Mouse (Mus musculus): ENCODE measurements around the gene Mrpl16. TPM values are rescaled to one million over a fixed set of nuclear protein-coding genes. Genes with fewer than 3 reads are reported as not detected.
A peak's percentile ranks its signal among the peaks of the same experiment; 100 is the strongest.

Gene Mrpl16
- total RNA-seq, 4 experiments from 2014 or later: 68.1 to 71.4 (median 68.8) TPM

DNA sequence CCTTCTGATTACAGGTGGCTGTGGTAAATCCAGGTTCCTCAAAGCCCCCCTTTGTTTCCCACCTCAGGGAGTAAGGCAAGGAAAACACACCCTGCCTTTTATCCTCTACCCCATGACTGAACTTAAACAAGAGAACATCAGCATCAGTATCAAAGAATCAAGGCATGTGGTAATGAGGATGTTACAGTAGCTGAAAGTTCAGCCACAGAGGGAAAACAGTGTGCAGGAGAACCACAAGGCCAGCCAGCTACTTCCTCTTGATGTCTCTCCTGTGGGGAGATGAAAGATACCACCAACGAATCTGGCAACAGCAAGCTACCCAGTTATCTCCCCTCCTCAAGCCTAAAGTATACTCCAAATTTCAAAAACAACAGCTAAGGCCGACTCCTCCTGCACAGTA lies 37.1 kb downstream of the Mrpl16 start:
- no peak for DNase-seq

DNA sequence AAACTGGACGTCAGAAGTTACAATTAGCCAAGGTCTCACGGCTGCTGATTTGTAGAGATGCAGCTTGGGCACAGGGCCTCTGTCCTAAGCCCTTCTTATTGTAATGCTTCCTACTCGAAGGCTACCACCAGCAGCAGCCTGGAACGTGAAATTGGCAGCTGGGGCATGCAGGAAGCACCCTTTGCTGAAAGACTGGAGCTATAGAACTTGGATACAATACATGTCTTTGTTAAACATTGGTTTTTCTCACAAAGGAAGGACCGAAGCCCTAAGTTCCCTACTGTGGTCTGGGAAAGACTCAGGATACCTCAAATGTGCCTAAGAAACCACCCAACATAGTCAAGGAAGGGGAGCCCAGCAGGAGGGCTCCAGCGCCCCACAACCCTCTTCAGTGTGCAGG lies 37.6 kb downstream of the Mrpl16 start:
- DNase-seq: no peak

- DNase-seq: no peak
Measured at GRCm38 (mm10) chr19:11808452-11808851, 38.3 kb downstream of the Mrpl16 start.

DNA sequence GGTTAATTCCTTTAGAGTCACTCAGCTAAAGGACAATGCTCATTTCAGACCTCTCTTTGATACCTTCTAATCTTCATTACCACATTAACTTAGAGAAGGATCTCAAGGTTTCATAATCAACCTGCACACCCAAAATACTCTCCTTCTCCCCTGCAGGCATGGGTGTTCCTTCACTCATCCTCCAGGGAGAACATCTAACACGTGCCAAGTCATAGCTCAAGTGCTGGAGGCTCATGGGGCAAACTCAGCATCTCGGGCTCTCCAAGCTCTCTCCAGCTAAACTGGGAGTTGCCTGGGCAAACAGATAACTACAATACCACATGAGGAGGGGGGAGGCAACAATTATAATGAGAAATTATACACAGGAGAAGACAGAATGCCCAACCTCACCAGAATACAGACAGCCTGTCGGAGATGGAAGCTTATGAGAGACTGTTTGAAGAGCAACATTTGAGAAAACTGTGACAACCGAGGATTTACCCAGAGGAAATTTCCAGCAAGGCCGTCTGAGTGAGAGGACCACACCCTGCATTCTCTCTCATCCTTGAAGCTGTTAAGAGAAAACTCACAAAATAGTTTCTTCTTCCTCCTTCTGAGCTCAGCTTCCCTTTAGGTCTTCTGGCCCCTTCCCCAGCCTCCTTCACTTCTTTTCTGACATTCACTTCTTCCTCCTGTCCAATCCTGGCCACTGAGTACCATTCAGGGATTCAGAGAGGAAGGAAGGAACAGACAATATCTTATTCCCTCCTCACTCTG lies 40.0 kb downstream of the Mrpl16 start:
- DNase-seq: no peak

DNA sequence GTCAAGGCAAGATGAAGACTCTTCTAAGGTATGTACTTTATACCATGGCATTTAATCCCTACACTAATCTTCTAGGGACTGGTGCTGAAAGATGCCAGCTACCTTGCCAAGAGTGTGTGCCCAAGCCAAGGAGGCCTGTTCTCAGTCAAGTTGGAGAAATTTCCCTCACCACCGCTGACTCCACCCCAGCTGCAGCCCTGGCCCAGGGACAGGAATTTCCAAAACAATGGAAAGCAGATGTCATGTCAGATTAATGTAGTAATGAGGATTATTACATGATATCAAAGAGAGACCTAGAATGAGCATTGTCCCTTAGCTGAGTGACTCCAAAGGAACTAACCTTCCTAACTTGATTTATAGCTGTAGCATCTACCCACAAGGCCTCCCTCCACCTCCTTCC lies 40.7 kb downstream of the Mrpl16 start:
- DNase-seq: no peak

DNA sequence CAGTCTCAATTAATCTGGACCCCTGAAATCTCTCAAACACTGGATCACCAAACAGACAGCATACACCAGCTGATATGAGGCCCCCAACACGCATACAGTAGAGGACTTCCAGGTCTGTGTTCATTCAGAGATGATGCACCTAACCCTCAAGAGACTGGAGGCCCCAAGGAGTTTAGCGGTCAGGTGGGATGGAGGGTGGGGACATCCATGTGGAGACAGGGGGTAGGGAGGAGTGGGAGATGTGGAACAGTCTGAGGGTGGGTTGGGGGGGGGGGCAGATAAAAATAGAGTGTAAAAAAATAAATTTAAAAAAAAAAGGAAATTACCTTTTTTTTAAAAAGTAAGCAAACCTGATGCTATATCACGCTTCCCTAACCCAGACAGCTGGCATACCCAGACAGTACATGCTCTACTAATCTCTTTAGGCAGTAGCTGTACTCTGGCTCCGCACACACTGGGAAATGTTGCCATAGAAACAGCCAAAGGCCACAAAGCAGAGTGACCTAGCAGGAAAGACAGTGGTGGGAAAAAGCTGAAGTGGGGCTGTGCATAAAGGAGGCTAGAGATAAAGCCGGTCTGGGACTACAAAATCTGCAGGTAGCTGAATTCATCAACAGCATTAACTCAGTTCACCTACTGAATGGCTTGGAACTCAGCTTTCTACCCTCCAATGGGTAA lies 41.6 kb downstream of the Mrpl16 start:
- no peak for DNase-seq

DNA sequence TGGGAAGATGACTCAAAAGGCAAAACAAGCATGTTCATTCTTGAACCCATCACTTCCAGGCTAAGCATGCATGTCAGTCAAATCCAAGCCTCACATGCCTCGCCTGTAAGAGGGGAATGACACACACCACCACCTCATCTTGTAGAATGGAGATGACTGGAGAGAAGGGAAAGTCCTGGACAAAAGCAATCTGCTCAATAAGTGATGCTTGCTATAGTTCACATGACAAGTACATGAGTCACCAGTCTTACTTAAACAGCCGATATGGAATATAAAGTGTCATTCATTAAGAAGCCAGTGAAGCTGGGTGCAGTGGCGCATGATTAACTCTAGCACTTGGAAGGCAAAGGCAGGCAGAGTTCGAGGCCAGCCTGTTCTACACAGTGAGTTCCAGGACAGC lies 42.9 kb downstream of the Mrpl16 start:
- DNase-seq: no peak

DNA sequence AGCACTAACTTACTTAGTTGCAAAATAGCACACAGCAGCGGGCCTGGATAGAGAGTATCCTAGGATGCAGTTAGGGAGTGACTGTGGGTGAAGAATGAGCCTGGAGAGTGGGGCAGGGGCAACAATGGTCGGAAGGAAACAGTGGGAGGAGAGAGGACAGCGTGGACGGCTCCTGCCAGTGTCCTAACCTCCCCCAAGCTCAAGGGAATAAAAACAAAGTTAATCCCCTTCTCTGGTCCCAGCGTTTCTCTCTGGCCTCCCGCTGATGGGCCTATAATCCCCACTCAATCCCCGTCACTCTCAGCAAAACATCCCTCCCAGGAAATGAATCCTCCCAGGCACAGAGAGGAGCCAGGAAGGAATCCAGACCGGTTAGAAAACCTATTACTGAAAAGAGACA lies 43.5 kb downstream of the Mrpl16 start:
- DNase-seq: no peak

- no peak for DNase-seq
Measured at GRCm38 (mm10) chr19:11814742-11815333, 44.6 kb downstream of the Mrpl16 start.

DNA sequence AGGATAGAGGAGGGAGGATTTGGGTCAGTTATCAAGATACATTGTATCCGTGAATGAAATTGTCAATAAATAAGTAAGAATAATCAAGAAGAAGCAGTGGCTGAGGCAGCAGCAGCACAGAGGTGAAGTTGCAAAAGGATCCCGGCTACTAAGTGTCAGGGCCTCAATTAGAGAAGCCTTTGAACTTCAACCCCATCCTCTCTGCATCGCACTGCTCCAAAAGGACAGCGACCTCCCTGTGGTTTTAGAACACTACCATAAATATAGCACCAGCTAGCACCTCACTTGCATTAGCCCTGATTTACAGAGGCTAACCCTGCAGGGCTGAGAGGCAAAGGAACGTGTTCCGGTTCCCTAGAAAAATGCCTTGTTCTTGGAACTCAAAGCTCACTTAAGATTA lies 46.5 kb downstream of the Mrpl16 start:
- DNase-seq: no peak

- DNase-seq: no peak
Measured at GRCm38 (mm10) chr19:11817586-11817985, 47.4 kb downstream of the Mrpl16 start.

DNA sequence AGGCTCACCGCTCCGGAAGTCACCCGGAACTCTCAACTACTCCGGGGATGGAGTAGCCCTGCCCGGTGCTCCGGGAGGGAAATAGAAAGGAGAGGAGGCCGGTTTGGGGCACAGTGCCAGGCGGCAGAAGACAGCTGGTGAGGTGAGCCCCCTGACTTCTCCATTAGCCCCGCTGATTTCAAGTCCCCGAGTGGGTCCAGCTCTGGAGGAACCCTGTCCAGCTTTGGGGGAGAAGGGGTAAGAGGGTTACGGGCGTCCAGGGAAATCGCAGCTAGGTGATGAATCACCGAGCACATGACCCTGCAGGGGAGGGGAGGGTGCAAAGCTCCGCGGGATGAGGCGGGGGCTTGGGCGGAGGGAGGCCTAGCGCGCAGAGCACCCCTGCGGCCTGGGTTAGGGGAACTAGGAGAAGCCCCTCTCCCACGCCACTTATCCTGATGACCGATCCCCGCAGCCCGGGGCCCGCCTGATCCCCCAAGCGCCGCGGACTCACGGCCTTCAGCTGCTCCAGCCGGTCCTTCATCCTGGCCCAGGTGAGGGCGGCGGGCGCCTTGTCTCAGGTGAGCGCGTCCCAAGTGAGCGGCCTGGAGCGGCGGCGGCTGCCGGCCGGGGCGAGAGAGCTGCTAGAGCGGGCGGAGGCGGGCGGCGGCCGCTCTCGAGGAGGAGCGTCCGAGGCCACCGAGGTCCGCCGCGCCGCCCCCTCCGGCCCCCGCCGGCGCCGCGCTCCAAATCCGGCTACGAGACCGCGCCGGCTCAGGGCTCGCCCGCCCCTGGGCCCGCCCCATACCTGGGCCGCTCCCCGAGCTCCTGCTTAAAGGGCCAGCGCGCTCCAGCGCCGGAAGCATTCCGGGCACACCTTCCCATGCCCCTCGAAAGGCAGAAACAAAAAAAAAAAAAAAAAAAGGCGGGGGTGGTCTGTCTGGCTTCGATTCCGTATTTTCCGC lies 48.3 kb downstream of the Mrpl16 start:
- peak; percentile 50 for DNase-seq

GRCm38 (mm10) chr19:11819143-11819700 lies 49.0 kb downstream of the Mrpl16 start, which contains the start of gene Stx3:
Gene Stx3, minus strand, starts transcription at chr19:11819403.
- DNase-seq: no peak

DNA sequence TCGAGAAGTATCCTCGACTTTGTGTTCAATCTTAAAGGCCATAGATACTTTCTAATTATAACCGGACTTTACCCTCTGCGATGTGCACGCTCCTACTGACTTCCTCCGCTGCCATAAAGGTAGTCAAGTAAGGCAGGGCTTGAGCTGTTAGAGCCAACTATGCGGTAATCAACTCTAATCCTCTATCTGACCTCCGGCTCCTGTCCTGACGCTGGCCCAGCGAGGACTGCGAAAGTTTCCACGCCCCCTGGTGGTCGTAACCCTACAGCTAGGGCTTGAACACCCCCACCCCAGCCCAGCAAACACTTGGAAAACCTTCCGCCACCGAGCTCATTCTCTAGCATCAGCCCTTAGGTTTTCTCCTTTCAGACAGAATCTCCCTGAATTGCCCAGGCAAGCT lies 49.6 kb downstream of the Mrpl16 start:
- peak; percentile 64 for DNase-seq

DNA sequence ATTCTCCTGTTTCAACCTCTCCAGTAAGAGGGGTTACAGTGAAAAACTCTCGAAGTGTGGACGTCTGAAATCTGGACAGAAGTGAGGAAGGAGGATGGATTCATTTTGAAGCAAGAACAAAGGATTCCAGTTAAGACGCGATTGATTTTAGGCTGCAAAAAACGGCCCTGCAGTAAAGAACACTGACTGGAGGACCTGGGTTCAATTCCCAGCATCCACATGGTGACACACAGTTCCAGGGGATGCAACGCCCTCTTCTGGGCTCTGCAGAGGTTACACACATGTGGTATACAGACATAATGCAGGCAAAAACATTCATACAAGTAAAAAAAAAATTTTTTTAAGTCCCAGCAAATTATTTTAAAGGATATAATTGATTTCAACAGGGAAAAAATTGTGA lies 50.0 kb downstream of the Mrpl16 start:
- DNase-seq: no peak

GRCm38 (mm10) chr19:11823346-11824065 lies 53.3 kb downstream of the Mrpl16 start:
- DNase-seq: no peak

Other genes with a start within 250 kb of the Mrpl16 start
- gene Ms4a4d, start 233.6 kb upstream of the Mrpl16 start, total RNA-seq (2022): 1 to 10 TPM; 1.8 to 3.3 (median 2.3) TPM
- 10 to 100 TPM in 1 of 4 experiments, 1 to 10 TPM in 3; 6.9 to 10.1 (median 8.8) TPM for gene Ms4a6d, start 165.5 kb upstream of the Mrpl16 start, total RNA-seq (2022)
- gene Ms4a2, start 146.7 kb upstream of the Mrpl16 start, total RNA-seq (2022): under 1 TPM in 1 of 4 experiments, not detected in 3; 0.52 TPM
- not detected for gene Ms4a3, start 129.5 kb upstream of the Mrpl16 start, total RNA-seq (2022)
- under 1 TPM in 1 of 4 experiments, not detected in 3; 0.84 TPM for gene Oosp2, start 109.8 kb upstream of the Mrpl16 start, total RNA-seq (2022)
- gene Oosp1, start 79.2 kb upstream of the Mrpl16 start, total RNA-seq (2022): 1 to 10 TPM in 2 of 4 experiments, not detected in 2; 5.4 to 5.5 TPM
- gene Oosp3, start 73.3 kb upstream of the Mrpl16 start, total RNA-seq (2022): not detected
- gene Gif, start 22.8 kb upstream of the Mrpl16 start, total RNA-seq (2022): not detected
- gene Stx3, start 49.0 kb downstream of the Mrpl16 start, total RNA-seq (2022): 10 to 100 TPM; 10.4 to 18.8 (median 14.2) TPM
- not detected for gene Olfr1417, start 68.8 kb downstream of the Mrpl16 start, total RNA-seq (2022)
- not detected for gene Olfr1418, start 90.7 kb downstream of the Mrpl16 start, total RNA-seq (2022)
- gene Olfr1419, start 104.7 kb downstream of the Mrpl16 start, total RNA-seq (2022): not detected
- gene Olfr1420, start 116.2 kb downstream of the Mrpl16 start, total RNA-seq (2022): not detected
- 10 to 100 TPM; 23.1 to 28.0 (median 25.6) TPM for gene Patl1, start 142.0 kb downstream of the Mrpl16 start, total RNA-seq (2022)
- 100 to 1,000 TPM in 2 of 4 experiments, 10 to 100 TPM in 2; 96.8 to 109 (median 102) TPM for gene Osbp, start 195.6 kb downstream of the Mrpl16 start, total RNA-seq (2022)